Mouse (Mus musculus) kidney, postnatal 25 days (tissue): ENCODE data around the gene Olfr297.

Source experiments
- DNase-seq, 2 experiments: peaks; one replicate each; pipeline ENCODE4 v3.0.0; 2021; ENCODE audit warnings: mixed read lengths in 2 of 2

The Olfr297 gene

GRCm38 (mm10) chr7:86519668-86520067, at the start of gene Olfr297:
Gene Olfr297, plus strand, starts transcription at chr7:86519968.
- no peak for DNase-seq

- DNase-seq = no peak
Measured at GRCm38 (mm10) chr7:86492384-86492783, 27.4 kb upstream of the Olfr297 start, which contains the start of gene Olfr298. Gene Olfr298, minus strand, starts transcription at chr7:86492484.
